Mouse (Mus musculus): ENCODE data around the gene Tulp3.

Gene Tulp3

DNA sequence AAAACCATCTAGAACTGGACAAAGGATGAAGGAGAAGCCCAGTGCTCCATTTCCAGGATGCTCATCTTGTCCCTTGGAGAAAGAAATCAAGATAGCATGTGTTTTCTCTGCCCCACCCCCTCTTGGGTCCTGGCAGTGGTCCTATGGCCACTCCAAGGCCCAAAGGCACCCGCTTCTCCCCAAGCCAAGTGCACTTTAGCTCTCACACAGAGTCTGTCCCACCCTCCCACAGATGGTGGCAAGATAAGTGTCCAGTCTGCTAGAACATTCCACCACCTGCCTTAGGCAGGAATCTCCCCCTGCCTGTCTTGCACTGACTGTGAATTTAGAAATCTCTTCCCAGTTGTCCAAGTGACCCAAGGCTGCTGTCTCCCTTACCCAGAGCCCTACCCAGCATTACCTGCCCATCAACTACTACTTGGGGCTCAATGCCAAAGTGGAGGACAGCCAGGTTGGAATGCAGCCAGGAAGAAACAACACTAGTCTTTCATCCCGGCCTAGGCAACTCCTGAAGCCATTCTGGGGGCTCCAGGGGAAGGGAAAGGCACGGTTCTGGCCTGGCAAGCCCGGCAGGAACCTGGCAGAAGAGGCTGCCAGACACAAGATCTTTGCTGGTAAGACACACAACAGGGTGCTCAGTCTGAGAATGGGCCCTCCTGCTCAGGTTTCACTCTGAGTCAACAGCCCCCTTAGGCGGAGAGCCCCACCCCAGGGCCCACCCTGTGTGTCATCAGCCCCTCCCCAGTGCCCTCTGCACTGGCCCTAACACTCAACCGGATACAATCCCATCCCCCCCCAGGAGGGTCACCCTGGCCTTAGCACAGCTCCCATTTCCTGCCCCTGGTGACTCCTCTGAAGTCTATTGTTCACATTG, 59.5 kb downstream of the Tulp3 start:
- DNase-seq, result peak; percentile 86 to 89

DNA sequence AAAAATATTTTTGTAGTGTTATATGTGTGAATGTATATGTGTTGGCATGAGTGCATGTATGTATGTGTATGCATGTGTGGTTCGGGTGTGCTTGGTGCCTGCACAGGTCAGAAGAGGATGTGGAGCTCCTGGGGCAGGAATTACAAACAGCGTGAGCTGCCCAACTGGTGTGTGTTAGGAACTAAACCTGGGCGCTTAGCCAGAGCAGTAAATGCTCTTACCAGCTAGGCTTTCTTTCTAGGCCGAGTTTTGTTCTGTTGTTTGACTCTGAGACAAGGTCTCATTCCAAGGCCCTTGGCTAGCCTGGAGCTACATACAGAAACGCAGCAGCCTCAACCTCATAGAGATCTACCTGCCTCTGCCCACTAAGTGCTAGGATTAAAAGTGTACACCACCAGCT, 64.4 kb downstream of the Tulp3 start:
- DNase-seq, result no peak

DNA sequence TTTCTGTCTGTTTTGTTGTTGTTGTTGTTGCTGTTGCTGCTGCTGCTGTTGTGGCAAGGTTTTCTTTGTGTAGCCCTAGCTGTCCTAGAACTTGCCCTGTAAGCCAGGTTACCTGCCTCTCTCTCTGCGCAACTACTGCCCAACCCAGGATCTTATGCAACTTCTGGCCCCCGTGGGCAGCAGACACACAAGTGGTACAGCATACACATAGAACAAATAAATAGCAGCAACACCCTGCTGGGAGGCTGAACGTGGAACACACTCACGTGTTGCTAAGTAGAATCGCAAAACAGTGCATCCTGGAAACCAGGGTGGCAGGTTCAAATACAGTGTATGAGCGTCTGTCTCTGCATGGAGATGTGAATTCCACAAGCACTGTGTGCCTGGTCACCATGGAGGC, 67.0 kb downstream of the Tulp3 start:
- peak; percentile 58 to 65 for DNase-seq

DNA sequence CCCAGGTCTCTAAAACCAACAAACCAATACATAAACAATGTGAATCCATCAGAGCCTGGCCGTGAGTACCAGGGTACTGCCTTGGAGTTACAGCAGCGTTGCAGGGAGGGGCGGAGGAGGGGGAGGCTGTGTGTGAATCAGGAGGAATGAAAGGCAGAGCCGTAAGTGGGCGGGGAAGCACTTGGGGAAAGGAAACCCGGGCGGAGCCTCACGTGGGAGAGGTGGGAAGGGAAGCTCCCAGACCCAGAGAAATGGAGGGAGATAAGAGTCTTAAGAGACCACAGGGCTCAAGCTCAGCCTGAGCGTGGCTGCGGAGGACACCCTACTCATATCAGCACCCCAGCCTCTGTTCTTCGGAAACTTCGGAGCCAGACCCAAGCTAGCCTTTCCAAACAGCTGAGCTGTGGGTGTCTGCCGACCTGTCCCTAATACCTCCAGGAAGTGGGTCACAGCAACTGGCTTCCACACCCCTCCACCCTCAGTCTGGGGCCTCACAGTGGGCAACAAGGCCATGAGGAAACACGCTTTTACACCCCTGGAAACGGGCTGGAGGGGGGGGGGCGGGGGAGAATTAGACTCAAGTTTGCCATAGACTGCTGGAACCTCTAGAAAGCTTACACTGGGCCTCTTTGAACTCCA, 69.7 kb downstream of the Tulp3 start:
- DNase-seq, result peak; percentile 88 to 93

DNA sequence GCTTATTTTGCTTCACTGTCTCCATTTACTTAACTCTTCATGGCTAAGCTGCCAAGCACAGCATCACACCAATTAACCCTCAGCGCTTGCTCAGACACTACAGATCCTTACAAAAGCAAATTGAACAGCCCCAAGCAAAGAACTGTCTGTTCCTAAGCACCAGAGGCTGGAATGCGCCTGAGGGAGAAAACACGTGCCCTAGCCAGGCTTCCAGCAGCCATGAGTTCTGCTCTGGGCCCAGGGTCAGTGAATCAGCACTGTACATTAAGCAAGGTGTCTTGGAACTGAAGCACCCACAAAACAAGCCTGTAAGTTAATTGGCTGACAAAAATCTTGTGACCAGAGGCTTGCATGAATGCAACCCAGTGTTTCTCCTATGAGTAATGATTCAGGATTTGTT, 73.5 kb downstream of the Tulp3 start:
- no peak for DNase-seq

DNA sequence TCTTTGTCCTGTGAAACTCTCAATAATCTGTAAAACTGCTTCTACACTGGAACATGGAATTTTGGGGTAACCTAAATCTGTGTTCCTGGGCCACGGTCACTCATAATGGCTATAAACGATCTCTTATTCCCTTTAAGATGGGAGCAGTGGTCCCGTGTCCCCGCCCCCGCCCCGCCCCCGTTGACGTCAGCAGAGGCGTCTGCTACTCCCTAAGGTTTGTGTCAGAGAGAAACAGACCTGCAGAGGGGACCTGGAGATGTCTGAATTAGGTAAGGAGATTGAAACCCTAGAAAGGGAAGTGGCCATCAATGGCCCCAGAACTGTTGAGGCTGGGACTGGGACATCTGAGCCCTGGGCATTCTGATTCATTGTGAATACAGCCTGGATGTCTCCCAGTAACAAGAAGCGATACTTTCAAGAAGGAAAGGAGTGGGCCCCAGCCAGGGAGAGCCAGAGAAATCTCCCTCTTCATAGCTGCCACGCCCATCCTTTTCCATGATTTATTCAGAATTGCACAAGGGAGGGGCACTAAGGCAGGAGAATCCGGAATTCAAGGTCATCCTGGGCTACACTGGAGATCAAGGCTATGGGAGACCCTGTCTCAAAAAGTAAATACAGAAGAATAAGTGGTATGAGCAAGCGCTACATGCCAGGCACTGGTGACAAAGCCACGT, 75.0 kb downstream of the Tulp3 start:
- DNase-seq, result no peak

DNA sequence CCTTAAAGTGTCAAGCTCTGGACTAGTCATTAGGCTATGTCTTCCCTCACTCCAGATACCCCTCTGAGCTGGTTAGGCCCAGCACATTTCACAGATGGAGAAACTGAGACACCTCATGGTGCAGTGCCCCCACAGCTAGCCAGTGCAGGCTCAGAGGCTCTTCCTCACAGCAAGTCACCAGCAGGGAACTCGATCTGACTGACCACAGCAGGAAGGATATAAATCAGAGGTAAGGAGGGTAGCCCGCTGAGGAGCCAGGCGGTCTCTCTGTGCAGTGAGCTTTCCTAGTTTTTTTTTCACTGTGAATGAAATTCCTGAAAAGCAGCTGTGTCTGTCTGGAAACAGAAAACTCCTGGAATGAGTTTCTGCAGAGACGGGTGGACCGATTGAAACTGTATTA, 76.0 kb downstream of the Tulp3 start:
- DNase-seq, result no peak

DNA sequence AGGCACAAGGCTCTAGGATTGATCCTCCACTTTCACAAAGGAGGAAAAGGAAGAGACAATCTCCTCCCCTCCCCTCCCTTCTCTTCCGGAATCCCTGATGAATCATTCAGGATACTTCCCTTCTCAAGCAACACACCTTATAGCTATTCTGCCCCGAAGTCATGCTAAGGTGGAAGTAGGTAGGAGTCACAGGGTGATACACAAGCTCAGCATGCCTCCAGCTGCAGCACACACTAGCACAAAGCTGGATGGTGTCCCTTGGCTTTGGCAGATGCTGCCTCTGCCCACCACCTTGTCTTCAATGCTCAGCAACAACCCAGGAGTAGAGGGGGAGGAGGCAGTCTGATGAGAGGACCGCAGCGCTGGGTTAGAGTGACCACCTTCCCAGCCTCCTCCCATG, 76.6 kb downstream of the Tulp3 start:
- DNase-seq, result no peak

DNA sequence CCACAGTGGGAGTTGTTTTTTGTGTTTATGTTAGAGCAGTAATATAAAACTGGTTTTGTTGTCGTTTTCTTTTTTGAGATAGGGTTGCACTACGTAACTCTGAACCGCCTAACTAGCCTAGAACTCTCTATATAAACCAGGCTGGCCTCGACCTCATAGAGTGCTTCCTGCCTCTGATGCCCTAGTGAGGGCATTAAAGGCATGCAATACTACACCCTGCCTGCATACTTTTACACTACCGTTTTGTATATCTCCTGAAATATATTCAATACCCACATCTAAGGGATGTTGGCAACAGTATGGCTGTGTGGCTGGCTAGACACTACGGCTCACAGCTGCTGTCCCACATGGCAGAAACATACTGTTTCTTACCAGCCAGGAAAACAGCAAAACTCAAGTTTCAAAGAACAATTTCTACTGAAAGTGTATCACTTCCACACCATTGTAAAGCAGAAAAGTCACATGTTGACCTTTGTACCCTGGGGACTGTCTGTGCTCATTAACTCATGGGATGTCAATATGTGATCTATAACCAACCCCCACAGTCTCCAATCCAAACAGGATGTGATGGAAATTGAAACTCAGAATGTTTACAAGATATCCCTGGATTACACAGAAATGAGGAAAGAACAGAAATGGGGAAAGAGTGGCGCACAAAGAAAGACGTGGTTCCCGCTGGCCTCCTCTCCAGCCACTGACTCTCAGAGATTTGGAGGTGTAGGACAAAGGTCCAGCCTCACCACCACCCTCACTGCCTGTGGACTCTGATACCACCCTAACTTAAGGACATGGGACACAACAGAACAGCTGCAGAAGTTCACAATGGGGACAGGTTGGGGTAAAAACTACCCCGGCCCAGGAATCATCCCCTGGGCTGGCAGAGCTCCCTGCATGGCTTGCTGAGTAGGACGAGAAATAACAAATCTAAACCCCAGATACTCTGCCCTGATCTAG, 78.2 kb downstream of the Tulp3 start:
- DNase-seq, result no peak

DNA sequence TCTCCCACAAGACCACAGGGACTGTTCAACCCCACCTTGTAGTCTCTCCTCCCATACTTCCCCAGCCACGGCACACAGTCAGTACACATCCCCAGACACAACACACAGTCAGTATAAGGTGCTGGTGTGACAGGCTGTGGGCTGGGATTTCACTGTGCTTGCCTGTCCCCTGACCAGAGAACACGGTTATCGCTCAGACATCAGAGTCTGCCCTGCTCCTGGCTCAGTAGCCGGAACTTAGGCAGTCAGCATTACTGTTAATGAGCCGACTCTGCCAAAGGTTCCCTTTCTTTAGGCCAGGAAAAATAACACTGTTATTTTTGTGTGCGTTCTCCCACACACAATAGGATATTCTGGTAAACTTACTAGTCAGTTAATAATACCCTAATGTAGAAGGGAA, 79.3 kb downstream of the Tulp3 start:
- DNase-seq, result no peak

DNA sequence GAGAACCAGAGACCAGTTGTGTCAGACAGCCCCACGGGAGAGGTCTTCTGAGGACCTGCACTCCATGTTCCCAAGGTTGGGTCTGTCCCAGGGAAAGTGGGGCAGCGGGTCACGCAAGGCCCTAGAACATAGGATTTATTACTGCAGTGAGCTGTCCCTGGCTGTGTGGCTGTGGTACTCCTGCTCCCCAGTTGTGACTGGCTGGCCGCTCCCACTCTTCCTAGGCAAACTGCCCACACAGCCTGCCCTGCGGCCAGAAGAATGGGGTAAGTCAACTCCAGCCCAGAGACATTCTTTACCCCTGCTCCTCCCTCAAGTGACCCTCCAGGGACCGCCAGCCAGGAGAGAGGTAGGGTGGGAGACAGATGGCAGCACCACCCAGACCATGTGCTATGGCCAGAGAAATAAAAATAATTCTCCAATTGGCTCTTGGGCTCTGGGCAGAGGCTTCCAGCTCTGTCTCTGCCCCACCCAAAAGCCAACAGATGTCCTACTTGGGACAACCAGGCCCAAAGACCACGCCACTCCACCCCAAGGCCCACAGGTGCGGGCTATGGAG, 80.1 kb downstream of the Tulp3 start:
- DNase-seq, result peak; percentile 62 to 78

DNA sequence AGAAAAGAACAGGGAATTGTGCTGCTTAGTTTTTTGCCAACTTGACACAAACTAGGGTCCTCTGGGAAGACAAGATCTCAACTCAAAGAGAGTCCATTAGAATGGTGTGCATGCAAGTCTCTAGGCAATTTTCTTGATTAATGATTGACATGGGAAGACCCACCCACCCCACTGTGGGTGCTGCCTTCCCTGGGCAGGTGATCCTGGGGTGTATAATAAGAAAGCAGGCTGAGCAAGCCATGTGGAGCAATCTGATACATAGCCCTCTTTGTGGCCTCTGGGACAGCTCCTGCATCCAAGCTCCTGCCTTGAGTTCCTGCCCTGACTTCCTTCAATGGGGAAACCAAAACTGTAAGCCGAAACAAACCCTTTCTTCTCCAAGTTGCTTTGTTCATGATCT, 82.1 kb downstream of the Tulp3 start:
- no peak for DNase-seq

DNA sequence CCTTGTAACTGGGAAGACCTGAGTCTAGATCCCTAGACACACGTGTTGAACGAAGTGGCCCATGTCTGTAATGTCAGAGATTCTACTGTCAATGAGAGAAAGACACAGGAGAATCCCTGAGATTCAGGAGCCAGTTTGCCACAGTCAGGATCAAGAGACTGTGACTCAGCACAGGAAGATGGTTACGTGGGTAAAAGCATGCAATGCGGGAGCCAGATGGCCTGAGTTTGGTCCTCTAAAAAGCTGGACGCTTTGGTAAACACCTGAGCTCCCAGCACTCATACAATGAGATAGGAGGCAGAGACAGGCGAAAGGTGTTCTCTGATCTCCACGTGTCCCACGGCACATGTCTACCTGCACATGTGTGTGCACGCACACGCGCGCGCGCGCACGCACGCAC, 82.9 kb downstream of the Tulp3 start:
- no peak for DNase-seq
